In the genomic region with DNA sequence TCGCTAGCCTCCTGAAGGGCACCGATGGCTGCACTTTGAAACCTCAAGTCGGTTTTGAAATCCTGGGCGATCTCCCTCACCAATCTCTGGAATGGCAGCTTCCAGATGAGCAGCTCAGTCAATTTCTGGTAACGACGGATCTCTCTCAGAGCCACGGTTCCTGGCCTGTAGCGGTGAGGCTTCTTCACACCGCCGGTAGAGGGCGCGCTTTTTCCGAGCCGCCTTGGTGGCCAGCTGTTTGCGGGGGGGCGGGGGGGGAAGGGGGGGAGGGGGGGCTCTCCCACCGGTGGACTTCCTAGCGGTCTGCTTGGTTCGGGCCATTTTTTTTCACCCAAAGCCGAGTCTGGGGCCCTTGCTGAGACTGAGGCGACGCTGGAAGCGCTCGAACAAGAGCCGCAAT, we compare ENCODE assay signal across 8 mouse cellular contexts. TPM values are rescaled to one million over a fixed set of nuclear protein-coding genes. Genes with fewer than 3 reads are reported as not detected.
A peak's percentile ranks its signal among the peaks of the same experiment; 100 is the strongest.
DNase-seq lines count a peak whose midpoint lies in the region; ATAC-seq lines count a peak whose summit lies in the region.
"Not testable (repeated sequence)": the region's sequence is repeated elsewhere in the genome, so short reads cannot be mapped to it uniquely, and the experiment has no call there.

No protein-coding gene starts in this region.

- H3K36me3 ChIP-seq in forebrain, embryonic 10.5 days (replicated peaks); heart, embryonic 16.5 days (ENCODE audit: control insufficient read depth, insufficient read depth); liver, embryonic 16.5 days (ENCODE audit: control insufficient read depth, insufficient read depth): not testable (repeated sequence)

- H3K9ac ChIP-seq in heart, embryonic 16.5 days (ENCODE audit: low read length); liver, embryonic 16.5 days (ENCODE audit: low read depth, low read length): not testable (repeated sequence)

- H3K9me3 ChIP-seq in forebrain, embryonic 10.5 days; heart, embryonic 16.5 days (replicated peaks; ENCODE audit: control insufficient read depth, low read length); liver, embryonic 16.5 days (replicated peaks; ENCODE audit: control insufficient read depth, low read length): not testable (repeated sequence)

- WGBS in forebrain, embryonic 10.5 days: 15% methylated on average over 24 of the region's 25 CpGs
- WGBS in heart, embryonic 16.5 days: 18% methylated on average over 23 of the region's 25 CpGs
- 26% methylated on average over 16 of the region's 25 CpGs for WGBS in liver, embryonic 16.5 days (ENCODE audit: insufficient replicate concordance)

- H3K27me3 ChIP-seq in forebrain, embryonic 10.5 days (ENCODE audit: poor library complexity, severe bottlenecking): peaks cover 27% of the 10 kb centered on the region
- H3K27me3 ChIP-seq in heart, embryonic 16.5 days (ENCODE audit: control insufficient read depth, insufficient read depth, low read length); liver, embryonic 16.5 days (ENCODE audit: control insufficient read depth, insufficient read depth, low read depth, low read length): not testable (repeated sequence)

- H3K4me3 ChIP-seq in brown adipose tissue, adult 24 weeks (ENCODE audit: insufficient read depth, low read depth, low read length): peak overlapping the region; percentile 40
- peak overlapping the region; percentile 30 for H3K4me3 ChIP-seq in forebrain, embryonic 10.5 days
- 0 out of 2 replicates have a peak overlapping the region, but pooled peaks have one; percentile 5 for H3K4me3 ChIP-seq in heart, embryonic 16.5 days (ENCODE audit: low read length)
- H3K4me3 ChIP-seq in liver, embryonic 16.5 days (ENCODE audit: low read depth, low read length): not testable (repeated sequence)

- DNase-seq in CD4-positive helper T cell, adult 2 months (ENCODE audit: low read depth, low spot score): peak; percentile 26
- peak; percentile 27 for DNase-seq in forebrain, embryonic 10.5 days (ENCODE audit: extremely low spot score, low spot score)
- DNase-seq in kidney, postnatal 10 days: peak; percentile 19
- DNase-seq in naive thymus-derived CD4-positive, alpha-beta T cell, adult 2 months (ENCODE audit: low read depth): peak; percentile 60
- DNase-seq in testis, postnatal 14 days (ENCODE audit: low spot score): peak; percentile 41

- not testable (repeated sequence) for H3K27ac ChIP-seq in brown adipose tissue, adult 24 weeks (replicated peaks; ENCODE audit: low read depth, low read length); forebrain, embryonic 10.5 days; heart, embryonic 16.5 days (ENCODE audit: low read length); liver, embryonic 16.5 days (ENCODE audit: low read length)

- H3K4me2 ChIP-seq in heart, embryonic 16.5 days (ENCODE audit: low read depth, low read length): peak overlapping the region; percentile 43
- peak overlapping the region; percentile 35; the same call in 1 of the 2 replicates for H3K4me2 ChIP-seq in liver, embryonic 16.5 days (ENCODE audit: low read depth, low read length)

- not testable (repeated sequence) for H3K4me1 ChIP-seq in brown adipose tissue, adult 24 weeks (ENCODE audit: control insufficient read depth, insufficient read depth, insufficient read length, low read length); forebrain, embryonic 10.5 days; heart, embryonic 16.5 days (ENCODE audit: control insufficient read depth, insufficient read depth, low read length); liver, embryonic 16.5 days (ENCODE audit: control insufficient read depth, low read depth, low read length)

- not testable (repeated sequence) for ATAC-seq in heart, embryonic 16.5 days (replicated peaks; ENCODE audit: extremely low read depth, insufficient read depth, low FRiP score); liver, embryonic 16.5 days (ENCODE audit: low read depth)

RNA-seq across cellular contexts. Expression of gene Ppm1j, which starts 28.0 kb away (rescaled TPM):
- polyA plus RNA-seq in brown adipose tissue, adult 24 weeks (2012; ENCODE audit: insufficient read depth, insufficient read length, missing spikeins): not detected in 2 replicates
- polyA plus RNA-seq in forebrain, embryonic 10.5 days (2016; fragmentation: Nextera tagmentation; extraction: Ambion mirVana): 1.4 and 1.6 TPM in 2 replicates
- polyA plus RNA-seq in heart, embryonic 16.5 days (2015; fragmentation: Nextera tagmentation; extraction: Ambion mirVana): 36.9 and 38.9 TPM in 2 replicates
- 0.23 and 0.27 TPM in 2 replicates for polyA plus RNA-seq in liver, embryonic 16.5 days (2015; fragmentation: Nextera tagmentation; extraction: Ambion mirVana)

RNA-seq across cellular contexts. Expression of gene Fam19a3, which starts 28.8 kb away (rescaled TPM):
- 0.24 and 0.25 TPM in 2 replicates for polyA plus RNA-seq in brown adipose tissue, adult 24 weeks (2012; ENCODE audit: insufficient read depth, insufficient read length, missing spikeins)
- not detected in 2 replicates for polyA plus RNA-seq in forebrain, embryonic 10.5 days (2016; fragmentation: Nextera tagmentation; extraction: Ambion mirVana)
- polyA plus RNA-seq in heart, embryonic 16.5 days (2015; fragmentation: Nextera tagmentation; extraction: Ambion mirVana): 0.99 and 1.8 TPM in 2 replicates
- polyA plus RNA-seq in liver, embryonic 16.5 days (2015; fragmentation: Nextera tagmentation; extraction: Ambion mirVana): 0.04 TPM in 1 of 2 replicates, not detected in the other

RNA-seq across cellular contexts. Expression of gene Rhoc, which starts 35.3 kb away (rescaled TPM):
- polyA plus RNA-seq in brown adipose tissue, adult 24 weeks (2012; ENCODE audit: insufficient read depth, insufficient read length, missing spikeins): 42.7 and 56.0 TPM in 2 replicates
- 84.9 and 90.1 TPM in 2 replicates for polyA plus RNA-seq in forebrain, embryonic 10.5 days (2016; fragmentation: Nextera tagmentation; extraction: Ambion mirVana)
- 165 TPM in 2 replicates for polyA plus RNA-seq in heart, embryonic 16.5 days (2015; fragmentation: Nextera tagmentation; extraction: Ambion mirVana)
- 20.3 and 21.9 TPM in 2 replicates for polyA plus RNA-seq in liver, embryonic 16.5 days (2015; fragmentation: Nextera tagmentation; extraction: Ambion mirVana)

Comparison
In these comparisons a context has a peak if more than half of its experiments do, and no peak if none do; other contexts are left out.
1. RNA of gene Ppm1j, which starts 28.0 kb away (polyA plus RNA-seq): 36.9 to 38.9 TPM in heart, embryonic 16.5 days; 1.4 to 1.6 TPM in forebrain, embryonic 10.5 days, not detected in brown adipose tissue, adult 24 weeks and 0.23 to 0.27 TPM in liver, embryonic 16.5 days; every median in the first group is over 10 times any median in the second.
2. Peak in every context shown above with its lines, with median percentiles within 50 percentile points of each other: DNase-seq.